Mouse (Mus musculus) heart, postnatal 0 days (tissue): ENCODE results near the gene Srpx2.

Source experiments
- CTCF ChIP-seq: IDR thresholded peaks from 2 replicates; pipeline ENCODE4 v1.5.1; 2016; ENCODE audit warnings: antibody characterized with exemption, control low read depth, low read depth
- EP300 ChIP-seq: IDR thresholded peaks from 2 replicates; pipeline ENCODE4 v1.6.1; 2016; ENCODE audit warnings: antibody characterized with exemption, low read depth

GRCm38 (mm10) chrX:133939561-133939960 lies 31.3 kb downstream of the Srpx2 start:
- TF ChIP-seq EP300: no peak
- TF ChIP-seq CTCF: no peak
